Mouse (Mus musculus): ENCODE results near the gene Filip1l. TPM values are rescaled to one million over a fixed set of nuclear protein-coding genes. Genes with fewer than 3 reads are reported as not detected.
"Not testable (repeated sequence)": the region's sequence is repeated elsewhere in the genome, so short reads cannot be mapped to it uniquely, and the experiment has no call there.

Filip1l gene
- polyA plus RNA-seq, 1 experiment from 2014 or later = 1.8 TPM

DNA sequence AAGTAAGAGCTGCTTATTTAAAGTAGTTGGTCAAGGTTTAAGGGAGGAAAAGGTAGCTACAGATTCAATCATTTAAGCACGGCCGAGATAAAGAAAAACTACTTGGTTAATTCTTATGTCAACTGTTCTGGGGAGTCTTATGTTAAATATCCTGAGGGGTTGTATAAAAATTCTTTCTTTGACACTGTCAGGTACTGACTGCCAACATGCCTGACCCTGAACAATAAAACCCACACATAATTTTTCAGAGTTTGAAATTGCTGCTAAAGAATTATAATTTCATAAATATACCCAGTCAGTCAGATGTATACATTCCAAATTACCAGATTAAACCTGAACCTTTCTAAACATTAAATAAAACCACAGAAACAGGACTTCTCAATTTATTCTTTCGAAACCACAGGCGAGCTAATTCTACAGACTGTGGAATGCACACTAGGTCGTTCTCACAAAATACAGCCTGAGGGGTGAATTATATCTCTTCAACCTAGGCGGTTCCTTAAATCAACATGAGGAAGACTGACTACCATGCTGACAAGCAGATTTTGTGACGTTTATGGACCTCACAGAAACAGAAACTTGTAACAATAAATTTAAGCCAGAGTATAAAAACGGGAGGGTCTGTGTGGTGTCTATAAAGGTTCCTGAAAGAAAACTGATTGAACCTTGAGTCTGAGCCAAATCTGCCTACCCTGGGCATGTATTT lies 30.5 kb downstream of the Filip1l start:
- no peak overlapping the region for H3K4me2 ChIP-seq (ENCODE audit: low read depth, low read length)
- H3K4me1 ChIP-seq (ENCODE audit: control insufficient read depth, insufficient read depth, low read length) = no peaks in the 10 kb centered on the region

GRCm38 (mm10) chr16:57384274-57384673 lies 31.4 kb downstream of the Filip1l start:
- no peaks in the 10 kb centered on the region for H3K4me1 ChIP-seq (ENCODE audit: control insufficient read depth, insufficient read depth, low read length)
- no peak overlapping the region for H3K4me3 ChIP-seq (ENCODE audit: low read depth, low read length)
- H3K9me3 ChIP-seq (ENCODE audit: control insufficient read depth, low read length) = no peaks in the 10 kb centered on the region
- ATAC-seq (ENCODE audit: low read depth) = no peak
- no peaks in the 10 kb centered on the region for H3K27me3 ChIP-seq (ENCODE audit: control insufficient read depth, insufficient read depth, low read length)
- no peak overlapping the region for H3K9ac ChIP-seq (replicated peaks; ENCODE audit: low read depth, low read length)
- no peaks in the 10 kb centered on the region for H3K36me3 ChIP-seq (ENCODE audit: control insufficient read depth, insufficient read depth, low read length)
- 93% methylated on average over 2 of the region's 2 CpGs for WGBS
- no peak overlapping the region for H3K27ac ChIP-seq (ENCODE audit: low read depth, low read length)
- no peak overlapping the region for H3K4me2 ChIP-seq (ENCODE audit: low read depth, low read length)

More for the DNA sequence above, 30.5 kb downstream of the Filip1l start:
- no peaks in the 10 kb centered on the region for H3K9me3 ChIP-seq (ENCODE audit: control insufficient read depth, low read length)
- H3K27me3 ChIP-seq (ENCODE audit: control insufficient read depth, insufficient read depth, low read length) = no peaks in the 10 kb centered on the region
- WGBS = 69% methylated on average over 8 of the region's 8 CpGs
- no peak overlapping the region for H3K4me3 ChIP-seq (ENCODE audit: low read depth, low read length)
- no peaks in the 10 kb centered on the region for H3K36me3 ChIP-seq (ENCODE audit: control insufficient read depth, insufficient read depth, low read length)
- H3K9ac ChIP-seq (replicated peaks; ENCODE audit: low read depth, low read length) = no peak overlapping the region
- no peak overlapping the region for H3K27ac ChIP-seq (ENCODE audit: low read depth, low read length)
- ATAC-seq (ENCODE audit: low read depth) = no peak

DNA sequence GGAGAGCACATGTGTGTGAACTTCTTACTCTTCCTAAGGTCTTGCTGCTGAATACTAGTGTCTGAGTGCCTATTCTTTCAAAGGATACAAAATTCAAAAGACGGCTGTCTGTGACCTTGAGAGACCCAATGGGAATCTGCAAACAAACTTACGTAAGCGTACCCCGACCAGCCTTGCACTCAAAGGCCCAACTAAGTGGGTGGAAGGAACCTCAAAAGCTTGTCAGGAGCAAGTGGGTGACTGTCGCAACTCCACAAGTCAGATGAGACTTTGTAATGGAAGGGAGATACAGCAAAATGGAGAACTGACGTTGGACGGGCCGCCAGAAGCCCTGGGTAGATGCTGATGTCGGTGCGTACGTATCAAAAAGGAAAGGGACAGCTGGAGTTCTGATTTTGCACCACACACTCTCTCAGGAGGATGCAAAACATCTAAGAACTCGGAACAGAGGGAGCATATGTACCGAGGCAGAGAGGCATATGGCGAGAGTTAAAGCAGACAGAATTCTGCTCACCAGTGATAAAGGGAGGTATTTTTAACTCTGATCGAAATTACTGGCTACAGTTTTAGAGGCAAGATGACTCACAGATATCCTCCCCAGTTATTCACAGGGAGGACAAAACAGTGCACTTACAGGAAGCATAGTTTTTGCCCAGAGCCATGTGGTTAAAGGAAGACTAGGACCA lies 36.8 kb downstream of the Filip1l start:
- no peaks in the 10 kb centered on the region for H3K27me3 ChIP-seq (ENCODE audit: control insufficient read depth, insufficient read depth, low read length)
- H3K36me3 ChIP-seq (ENCODE audit: control insufficient read depth, insufficient read depth, low read length) = no peaks in the 10 kb centered on the region
- no peaks in the 10 kb centered on the region for H3K4me1 ChIP-seq (ENCODE audit: control insufficient read depth, insufficient read depth, low read length)
- no peak overlapping the region for H3K4me3 ChIP-seq (ENCODE audit: low read depth, low read length)
- H3K27ac ChIP-seq (ENCODE audit: low read depth, low read length) = no peak overlapping the region
- WGBS = 93% methylated on average over 15 of the region's 15 CpGs
- H3K9ac ChIP-seq (replicated peaks; ENCODE audit: low read depth, low read length) = no peak overlapping the region
- H3K4me2 ChIP-seq (ENCODE audit: low read depth, low read length) = no peak overlapping the region
- H3K9me3 ChIP-seq (ENCODE audit: control insufficient read depth, low read length) = no peaks in the 10 kb centered on the region
- no peak for ATAC-seq (ENCODE audit: low read depth)

- H3K27me3 ChIP-seq (ENCODE audit: control insufficient read depth, insufficient read depth, low read length); H3K4me2 ChIP-seq (ENCODE audit: low read depth, low read length): not testable (repeated sequence)
Observed at GRCm38 (mm10) chr16:57391171-57391570, 38.3 kb downstream of the Filip1l start.

DNA sequence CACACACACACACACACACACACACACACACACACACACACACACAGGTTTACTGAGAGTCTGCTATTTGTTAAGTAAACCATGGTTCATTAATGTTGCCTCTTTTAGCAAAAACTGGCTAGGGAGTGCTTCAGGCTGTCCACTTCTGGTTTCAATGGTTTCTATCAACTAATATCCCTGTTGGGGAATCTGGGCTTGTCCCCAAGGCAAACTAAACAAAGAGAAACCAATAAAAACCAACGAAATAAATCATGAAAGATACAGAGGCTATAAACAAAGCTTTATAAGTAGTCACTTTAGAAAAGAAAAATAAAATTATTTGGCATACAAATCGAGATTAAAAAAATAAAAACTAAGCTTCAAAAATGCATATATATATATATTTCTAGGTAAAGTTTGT lies 39.6 kb downstream of the Filip1l start:
- no peak overlapping the region for H3K4me3 ChIP-seq (ENCODE audit: low read depth, low read length)
- H3K4me1 ChIP-seq (ENCODE audit: control insufficient read depth, insufficient read depth, low read length) = no peaks in the 10 kb centered on the region
- no peak for ATAC-seq (ENCODE audit: low read depth)
- H3K36me3 ChIP-seq (ENCODE audit: control insufficient read depth, insufficient read depth, low read length) = no peaks in the 10 kb centered on the region
- no peaks in the 10 kb centered on the region for H3K9me3 ChIP-seq (ENCODE audit: control insufficient read depth, low read length)
- 59% methylated on average over 2 of the region's 2 CpGs for WGBS
- H3K27me3 ChIP-seq (ENCODE audit: control insufficient read depth, insufficient read depth, low read length) = no peaks in the 10 kb centered on the region
- H3K27ac ChIP-seq (ENCODE audit: low read depth, low read length) = no peak overlapping the region
- no peak overlapping the region for H3K4me2 ChIP-seq (ENCODE audit: low read depth, low read length)
- H3K9ac ChIP-seq (replicated peaks; ENCODE audit: low read depth, low read length) = no peak overlapping the region

More at GRCm38 (mm10) chr16:57391171-57391570, 38.3 kb downstream of the Filip1l start:
- H3K4me3 ChIP-seq (ENCODE audit: low read depth, low read length); H3K36me3 ChIP-seq (ENCODE audit: control insufficient read depth, insufficient read depth, low read length); H3K9me3 ChIP-seq (ENCODE audit: control insufficient read depth, low read length); ATAC-seq (ENCODE audit: low read depth); H3K9ac ChIP-seq (replicated peaks; ENCODE audit: low read depth, low read length); H3K27ac ChIP-seq (ENCODE audit: low read depth, low read length); H3K4me1 ChIP-seq (ENCODE audit: control insufficient read depth, insufficient read depth, low read length): not testable (repeated sequence)
- WGBS = 38% methylated on average over 27 of the region's 39 CpGs

GRCm38 (mm10) chr16:57393161-57393560 lies 40.3 kb downstream of the Filip1l start:
- 60% methylated on average over 11 of the region's 11 CpGs for WGBS

GRCm38 (mm10) chr16:57396249-57396648 lies 43.4 kb downstream of the Filip1l start:
- no peak overlapping the region for H3K27ac ChIP-seq (ENCODE audit: low read depth, low read length)

More at GRCm38 (mm10) chr16:57393161-57393560, 40.3 kb downstream of the Filip1l start:
- Histone ChIP-seq H3K9ac (replicated peaks; ENCODE audit: low read depth, low read length) (no peak overlapping the region), H3K27ac (ENCODE audit: low read depth, low read length) (no peak overlapping the region), H3K4me1 (ENCODE audit: control insufficient read depth, insufficient read depth, low read length) (no peaks in the 10 kb centered on the region), H3K27me3 (ENCODE audit: control insufficient read depth, insufficient read depth, low read length) (no peaks in the 10 kb centered on the region), H3K9me3 (ENCODE audit: control insufficient read depth, low read length) (no peaks in the 10 kb centered on the region), H3K4me3 (ENCODE audit: low read depth, low read length) (no peak overlapping the region), H3K4me2 (ENCODE audit: low read depth, low read length) (no peak overlapping the region), H3K36me3 (ENCODE audit: control insufficient read depth, insufficient read depth, low read length) (no peaks in the 10 kb centered on the region)
- no peak for ATAC-seq (ENCODE audit: low read depth)

GRCm38 (mm10) chr16:57397845-57398244 lies 45.0 kb downstream of the Filip1l start:
- H3K4me2 ChIP-seq (ENCODE audit: low read depth, low read length) = no peak overlapping the region
- H3K4me1 ChIP-seq (ENCODE audit: control insufficient read depth, insufficient read depth, low read length) = no peaks in the 10 kb centered on the region
- H3K27me3 ChIP-seq (ENCODE audit: control insufficient read depth, insufficient read depth, low read length) = no peaks in the 10 kb centered on the region
- no peaks in the 10 kb centered on the region for H3K36me3 ChIP-seq (ENCODE audit: control insufficient read depth, insufficient read depth, low read length)
- 80% methylated on average over 6 of the region's 6 CpGs for WGBS
- no peak for ATAC-seq (ENCODE audit: low read depth)
- H3K9me3 ChIP-seq (ENCODE audit: control insufficient read depth, low read length) = no peaks in the 10 kb centered on the region
- H3K9ac ChIP-seq (replicated peaks; ENCODE audit: low read depth, low read length) = no peak overlapping the region
- no peak overlapping the region for H3K4me3 ChIP-seq (ENCODE audit: low read depth, low read length)
- no peak overlapping the region for H3K27ac ChIP-seq (ENCODE audit: low read depth, low read length)

More at GRCm38 (mm10) chr16:57396249-57396648, 43.4 kb downstream of the Filip1l start:
- no peaks in the 10 kb centered on the region for H3K4me1 ChIP-seq (ENCODE audit: control insufficient read depth, insufficient read depth, low read length)
- 82% methylated on average over 6 of the region's 6 CpGs for WGBS
- no peak overlapping the region for H3K9ac ChIP-seq (replicated peaks; ENCODE audit: low read depth, low read length)
- no peak overlapping the region for H3K4me2 ChIP-seq (ENCODE audit: low read depth, low read length)
- H3K36me3 ChIP-seq (ENCODE audit: control insufficient read depth, insufficient read depth, low read length) = no peaks in the 10 kb centered on the region
- H3K27me3 ChIP-seq (ENCODE audit: control insufficient read depth, insufficient read depth, low read length) = no peaks in the 10 kb centered on the region
- H3K9me3 ChIP-seq (ENCODE audit: control insufficient read depth, low read length) = no peaks in the 10 kb centered on the region
- no peak overlapping the region for H3K4me3 ChIP-seq (ENCODE audit: low read depth, low read length)
- ATAC-seq (ENCODE audit: low read depth) = no peak
